Mouse (Mus musculus): ENCODE results near the gene Fcrl5.

DNA sequence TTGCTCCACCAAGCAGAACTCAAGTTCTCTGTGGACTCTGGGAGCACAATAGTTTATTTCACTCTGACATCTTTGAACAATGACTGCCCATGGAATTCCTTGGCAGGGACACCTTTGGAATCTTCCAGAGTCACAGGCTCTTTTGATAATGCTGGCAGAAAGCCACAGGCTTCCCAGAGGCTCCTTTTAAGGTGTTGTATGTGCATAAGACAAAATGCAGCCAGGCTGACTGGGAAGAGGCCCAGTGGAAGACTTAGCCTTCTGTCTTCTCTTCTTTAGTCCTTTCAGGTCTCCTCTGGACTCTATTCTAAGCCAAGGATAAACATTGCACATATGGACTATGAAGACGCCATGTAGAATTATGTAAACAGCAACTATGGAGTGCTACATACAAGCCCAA, 44.6 kb upstream of the Fcrl5 start:
- TF ChIP-seq CTCF (IDR thresholded peaks at IDR 0.05; ENCODE audit: control insufficient read depth, insufficient read depth, low read length): no peak
- TF ChIP-seq POLR2A (IDR thresholded peaks at IDR 0.05; ENCODE audit: borderline replicate concordance, control insufficient read depth, low read depth, low read length): no peak

Measured in bone marrow, adult 2 months (tissue).